ENCODE assay signal across 8 mouse cellular contexts in the genomic region with DNA sequence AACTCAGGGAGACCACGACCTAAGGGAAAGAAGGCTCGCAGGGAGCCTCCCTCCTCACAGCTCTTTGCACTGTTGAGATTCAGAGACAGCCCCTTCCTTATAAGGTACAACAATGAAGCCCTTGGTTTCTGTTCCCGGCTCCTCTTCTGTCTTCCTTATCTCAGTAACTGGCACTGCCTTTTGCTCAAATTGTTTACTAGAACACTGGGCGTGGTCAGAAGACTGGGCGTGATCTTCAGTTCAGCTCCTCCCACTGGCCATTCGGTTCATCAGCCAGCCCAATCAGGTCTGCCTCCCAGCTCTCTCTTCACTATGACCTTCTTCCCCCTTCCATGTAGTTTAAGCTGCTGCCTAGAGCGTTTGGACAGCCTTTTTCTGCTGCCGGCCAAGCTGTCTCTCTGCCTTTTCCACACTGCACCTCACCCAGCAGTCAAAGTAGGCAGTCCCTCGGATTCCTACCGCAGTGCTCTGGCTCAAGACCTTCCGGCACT. TPM values are rescaled to one million over a fixed set of nuclear protein-coding genes. Genes with fewer than 3 reads are reported as not detected.
A peak's percentile ranks its signal among the peaks of the same experiment; 100 is the strongest.
DNase-seq lines count a peak whose midpoint lies in the region; ATAC-seq and TF ChIP-seq lines count a peak whose summit lies in the region.

No protein-coding gene starts in this region.

- no peaks in the 10 kb centered on the region for H3K9me3 ChIP-seq in embryonic facial prominence, embryonic 14.5 days (ENCODE audit: control insufficient read depth, low read length)
- H3K9me3 ChIP-seq in heart, embryonic 16.5 days (replicated peaks; ENCODE audit: control insufficient read depth, low read length): no peaks in the 10 kb centered on the region

- peak; percentile 93; the same call in 1 of the 2 replicates for TF ChIP-seq POLR2A in small intestine, adult 2 months (IDR thresholded peaks at IDR 0.05; ENCODE audit: low read depth, low read length)

- no peak for TF ChIP-seq CTCF in small intestine, adult 2 months (IDR thresholded peaks at IDR 0.05; ENCODE audit: extremely low read depth, insufficient read length, insufficient replicate concordance, low read depth, low read length)

- peak overlapping the region; percentile 24 for H3K4me3 ChIP-seq in embryonic facial prominence, embryonic 14.5 days (ENCODE audit: low read depth, low read length)
- peak overlapping the region; percentile 54 for H3K4me3 ChIP-seq in heart, embryonic 16.5 days (ENCODE audit: low read length)
- peak overlapping the region; percentile 55 for H3K4me3 ChIP-seq in small intestine, adult 2 months (ENCODE audit: low read depth, low read length)

- DNase-seq in ES-CJ7 (ENCODE audit: low read depth, low spot score): peak; percentile 91
- peak; percentile 59 to 60 for DNase-seq in adrenal gland, adult 18-20 months (ENCODE audit: low spot score in 2 of 2)
- peak; percentile 67 for DNase-seq in embryonic facial prominence, embryonic 14.5 days (ENCODE audit: low spot score)
- DNase-seq in kidney, postnatal 10 days: peak; percentile 73
- DNase-seq in left cerebral cortex, adult 11 months (ENCODE audit: low spot score): no peak

- H3K4me1 ChIP-seq in embryonic facial prominence, embryonic 14.5 days (ENCODE audit: control insufficient read depth, insufficient read depth, low read length): peaks cover 8% of the 10 kb centered on the region; the same call in 1 of the 2 replicates
- peaks cover 15% of the 10 kb centered on the region for H3K4me1 ChIP-seq in heart, embryonic 16.5 days (ENCODE audit: control insufficient read depth, insufficient read depth, low read length)
- peaks cover 21% of the 10 kb centered on the region for H3K4me1 ChIP-seq in small intestine, adult 2 months (ENCODE audit: control insufficient read depth, insufficient read depth, insufficient read length, low read length)

- no peaks in the 10 kb centered on the region for H3K27me3 ChIP-seq in embryonic facial prominence, embryonic 14.5 days (replicated peaks; ENCODE audit: control insufficient read depth, insufficient read depth, low read length)
- no peaks in the 10 kb centered on the region for H3K27me3 ChIP-seq in heart, embryonic 16.5 days (ENCODE audit: control insufficient read depth, insufficient read depth, low read length)
- H3K27me3 ChIP-seq in small intestine, adult 2 months (ENCODE audit: control insufficient read depth, insufficient read depth, low read length): no peaks in the 10 kb centered on the region

- ATAC-seq in embryonic facial prominence, embryonic 14.5 days (ENCODE audit: low read depth): peak; percentile 21; the same call in 1 of the 2 replicates
- peak; percentile 80 for ATAC-seq in heart, embryonic 16.5 days (replicated peaks; ENCODE audit: extremely low read depth, insufficient read depth, low FRiP score)
- ATAC-seq in megakaryocyte, adult 5-6 weeks (ENCODE audit: poor library complexity, severe bottlenecking): peak; percentile 83

- no peak overlapping the region for H3K27ac ChIP-seq in embryonic facial prominence, embryonic 14.5 days (replicated peaks; ENCODE audit: low read depth, low read length)
- peak overlapping the region; percentile 89 for H3K27ac ChIP-seq in heart, embryonic 16.5 days (ENCODE audit: low read length)
- peak overlapping the region; percentile 96 for H3K27ac ChIP-seq in small intestine, adult 2 months (ENCODE audit: insufficient read depth, low read depth, low read length)

- H3K4me2 ChIP-seq in embryonic facial prominence, embryonic 14.5 days (ENCODE audit: low read depth, low read length): peak overlapping the region; percentile 38
- peak overlapping the region; percentile 62 for H3K4me2 ChIP-seq in heart, embryonic 16.5 days (ENCODE audit: low read depth, low read length)

- peak overlapping the region; percentile 8; the same call in 1 of the 2 replicates for H3K9ac ChIP-seq in embryonic facial prominence, embryonic 14.5 days (ENCODE audit: low read depth, low read length)
- H3K9ac ChIP-seq in heart, embryonic 16.5 days (ENCODE audit: low read length): peak overlapping the region; percentile 66

- 20% methylated on average over 11 of the region's 11 CpGs for WGBS in embryonic facial prominence, embryonic 14.5 days
- WGBS in heart, embryonic 16.5 days: 7% methylated on average over 11 of the region's 11 CpGs
- WGBS in small intestine, adult 2 months: 5% methylated on average over 11 of the region's 11 CpGs

- no peaks in the 10 kb centered on the region for H3K36me3 ChIP-seq in embryonic facial prominence, embryonic 14.5 days (ENCODE audit: control insufficient read depth, insufficient read depth, low read length)
- no peaks in the 10 kb centered on the region for H3K36me3 ChIP-seq in heart, embryonic 16.5 days (ENCODE audit: control insufficient read depth, insufficient read depth)
- no peaks in the 10 kb centered on the region for H3K36me3 ChIP-seq in small intestine, adult 2 months (ENCODE audit: control insufficient read depth, insufficient read depth, low read length)

RNA-seq across cellular contexts. Expression of a gene that starts 19.3 kb away (rescaled TPM):
- 100 to 1,000 TPM; 132 to 214 TPM for total RNA-seq in adrenal gland, adult 18-20 months (2021)
- 93.5 and 95.5 TPM in 2 replicates for polyA plus RNA-seq in embryonic facial prominence, embryonic 14.5 days (2014; fragmentation: Nextera tagmentation; extraction: Ambion mirVana)
- polyA plus RNA-seq in heart, embryonic 16.5 days (2015; fragmentation: Nextera tagmentation; extraction: Ambion mirVana): 98.6 and 99.3 TPM in 2 replicates
- total RNA-seq in megakaryocyte, adult 5-6 weeks (2015): 27.2 and 30.7 TPM in 2 replicates
- 18.2 and 19.5 TPM in 2 replicates for total RNA-seq in megakaryocyte, adult 5-6 weeks (2017)
- polyA plus RNA-seq in small intestine, adult 2 months (2012; rRNA removed): 96.9 and 124 TPM in 2 replicates

RNA-seq across cellular contexts. Expression of a gene that starts 34.1 kb away (rescaled TPM):
- 10 to 100 TPM; 18.5 to 28.8 TPM for total RNA-seq in adrenal gland, adult 18-20 months (2021)
- polyA plus RNA-seq in embryonic facial prominence, embryonic 14.5 days (2014; fragmentation: Nextera tagmentation; extraction: Ambion mirVana): 44.8 and 52.9 TPM in 2 replicates
- 19.9 and 25.4 TPM in 2 replicates for polyA plus RNA-seq in heart, embryonic 16.5 days (2015; fragmentation: Nextera tagmentation; extraction: Ambion mirVana)
- total RNA-seq in megakaryocyte, adult 5-6 weeks (2015): 3.2 and 5.0 TPM in 2 replicates
- total RNA-seq in megakaryocyte, adult 5-6 weeks (2017): 11.7 TPM in 2 replicates
- polyA plus RNA-seq in small intestine, adult 2 months (2012; rRNA removed): 5.5 and 9.9 TPM in 2 replicates

Comparison
In these comparisons a context has a peak if more than half of its experiments do, and no peak if none do; other contexts are left out.
1. ATAC-seq: peak in every context shown above with its lines; median percentile 83 in megakaryocyte, adult 5-6 weeks; 80 in heart, embryonic 16.5 days; 21 in embryonic facial prominence, embryonic 14.5 days.